Mouse (Mus musculus) kidney, postnatal 0 days (tissue): Measurements from ENCODE around the gene Padi2. TPM values are rescaled to one million over a fixed set of nuclear protein-coding genes. Genes with fewer than 3 reads are reported as not detected.

Experiments used
- ATAC-seq: fragments of 200-750 bp; cut with Nextera tagmentation; replicated peaks from 2 replicates; pipeline ENCODE4 v1.8.0; 2017; ENCODE audit warnings: low read depth, moderate number of reproducible peaks, moderate TSS enrichment, moderate library complexity; ENCODE audit not compliant: low FRiP score
- DNase-seq: peaks from one replicate; pipeline ENCODE4 v3.0.0-alpha.2; 2016; ENCODE audit warnings: low spot score
- H3K27ac ChIP-seq: fragments of 300-500 bp; sonication (generic); 2 replicates; pipeline ENCODE4 v1.5.1; 2014; ENCODE audit warnings: mild to moderate bottlenecking
- H3K27me3 ChIP-seq: fragments of 300-500 bp; sonication (generic); 2 replicates; pipeline ENCODE4 v1.6.1; 2014; ENCODE audit warnings: low read length, mixed read lengths; ENCODE audit not compliant: insufficient read depth
- H3K36me3 ChIP-seq: fragments of 300-500 bp; sonication (generic); 2 replicates; pipeline ENCODE4 v1.6.1; 2014; ENCODE audit warnings: low read length, mixed read lengths; ENCODE audit not compliant: insufficient read depth
- H3K4me1 ChIP-seq: fragments of 300-500 bp; sonication (generic); replicated peaks from 2 replicates; pipeline ENCODE4 v1.6.1; 2014; ENCODE audit warnings: antibody characterized with exemption, low read length, mixed read lengths; ENCODE audit not compliant: insufficient read depth
- H3K4me2 ChIP-seq: fragments of 300-500 bp; sonication (generic); 2 replicates; pipeline ENCODE4 v1.6.1; 2014; ENCODE audit warnings: mild to moderate bottlenecking, low read length, moderate library complexity, mixed read lengths
- H3K4me3 ChIP-seq: fragments of 300-500 bp; sonication (generic); replicated peaks from 2 replicates; pipeline ENCODE4 v1.5.1; 2014; ENCODE audit warnings: low read depth, low read length
- H3K9ac ChIP-seq: fragments of 300-500 bp; sonication (generic); 2 replicates; pipeline ENCODE4 v1.6.1; 2014; ENCODE audit warnings: low read depth, low read length
- H3K9me3 ChIP-seq: fragments of 300-500 bp; sonication (generic); replicated peaks from 2 replicates; pipeline ENCODE4 v1.6.1; 2016; ENCODE audit warnings: low read length, inconsistent platforms, mixed read lengths
- CTCF ChIP-seq: IDR thresholded peaks from 2 replicates; pipeline ENCODE4 v1.5.1; 2016; ENCODE audit warnings: antibody characterized with exemption, low read depth, mild to moderate bottlenecking, moderate library complexity
- WGBS: fragments of 180-500 bp; shearing (Covaris S2); extraction: QIAGEN DNeasy Blood & Tissue Kit; methylation state at CpG from one replicate; pipeline ENCODE4 v1.1.7; 2014; 5-methylcytosine and 5-hydroxymethylcytosine counted together
- polyA plus RNA-seq: library from polyadenylated mRNA; unstranded; fragments of >200 nt; fragmentation: Nextera tagmentation; extraction: Ambion mirVana; gene quantifications from 2 replicates; pipeline ENCODE4 v1.2.1, GENCODE M21; 2015

The Padi2 gene
- polyA plus RNA-seq, 1 experiment from 2014 or later: 21.1 TPM

- no peak overlapping the region for H3K4me3 ChIP-seq
- no peak for DNase-seq
- no peak for TF ChIP-seq CTCF
- no peaks in the 10 kb centered on the region for H3K27me3 ChIP-seq
- no peaks in the 10 kb centered on the region for H3K36me3 ChIP-seq
- no peak for ATAC-seq
- 75% methylated on average over 7 of the region's 7 CpGs for WGBS
- no peak overlapping the region for H3K4me2 ChIP-seq
- no peak overlapping the region for H3K9ac ChIP-seq
- peaks cover 9% of the 10 kb centered on the region for H3K4me1 ChIP-seq
- no peaks in the 10 kb centered on the region for H3K9me3 ChIP-seq
- no peak overlapping the region for H3K27ac ChIP-seq
Observed at GRCm38 (mm10) chr4:140959128-140959679, 53.1 kb downstream of the Padi2 start.

GRCm38 (mm10) chr4:140959715-140960479, 53.8 kb downstream of the Padi2 start:
- H3K4me3 ChIP-seq: no peak overlapping the region
- DNase-seq (no peak), ATAC-seq (no peak)
- H3K27ac ChIP-seq: no peak overlapping the region
- H3K4me1 ChIP-seq: peaks cover 9% of the 10 kb centered on the region
- no peak overlapping the region for H3K9ac ChIP-seq
- H3K27me3 ChIP-seq: no peaks in the 10 kb centered on the region
- WGBS: 76% methylated on average over 10 of the region's 10 CpGs
- no peaks in the 10 kb centered on the region for H3K36me3 ChIP-seq
- H3K4me2 ChIP-seq: no peak overlapping the region
- H3K9me3 ChIP-seq: no peaks in the 10 kb centered on the region
- peak; percentile 13; the same call in 1 of the 2 replicates for TF ChIP-seq CTCF

DNA sequence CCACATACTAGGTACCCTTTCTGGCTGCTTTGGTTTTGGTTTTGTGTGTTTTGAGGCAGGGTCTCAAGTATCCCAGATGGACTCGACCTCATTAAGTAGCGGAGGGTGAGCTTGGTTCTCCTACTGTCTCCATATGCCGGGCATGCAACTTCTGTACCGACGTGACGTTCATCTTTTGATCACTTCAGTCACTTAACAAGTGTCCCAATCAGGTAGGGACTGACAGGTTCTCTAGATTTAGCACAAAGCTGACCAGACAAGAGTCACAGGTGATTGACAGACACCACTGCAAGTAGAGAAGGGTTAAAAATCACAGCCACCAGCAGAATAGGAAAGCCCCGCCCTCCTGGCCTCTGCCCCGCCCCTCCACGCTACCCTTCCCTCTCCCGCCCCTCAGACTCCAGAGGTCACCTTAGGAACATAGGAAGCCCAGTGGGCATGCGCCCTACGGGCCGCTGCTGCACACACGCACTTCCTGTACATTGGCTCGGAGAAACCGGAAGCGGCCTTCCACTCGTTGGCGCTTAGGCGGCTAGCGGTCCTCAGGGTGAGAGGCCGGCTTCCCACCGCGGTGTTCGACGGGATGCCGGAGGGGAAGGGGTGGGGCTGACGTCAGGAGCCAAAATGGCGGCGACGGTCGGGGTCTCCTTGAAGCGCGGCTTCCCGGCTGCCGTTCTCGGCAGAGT, 54.8 kb downstream of the Padi2 start, which contains the start of gene Sdhb:
Gene Sdhb (plus strand): TSS at position 423 of the 686 bp plus-strand sequence.
- no peaks in the 10 kb centered on the region for H3K36me3 ChIP-seq
- TF ChIP-seq CTCF: 0 out of 2 replicates have a peak, but pooled peaks have one; percentile 11
- H3K27ac ChIP-seq: peak within 1 kb of the TSS; percentile 89
- peak within 1 kb of the TSS; percentile 94 for H3K9ac ChIP-seq
- peak; percentile 99 for DNase-seq
- peak within 1 kb of the TSS; percentile 90 for H3K4me2 ChIP-seq
- no peaks in the 10 kb centered on the region for H3K27me3 ChIP-seq
- H3K4me3 ChIP-seq: peak within 1 kb of the TSS; percentile 84
- under 1% methylated on average over 37 of the region's 37 CpGs for WGBS
- H3K4me1 ChIP-seq: peaks cover 9% of the 10 kb centered on the region
- peak; percentile 93 for ATAC-seq
- no peaks in the 10 kb centered on the region for H3K9me3 ChIP-seq

DNA sequence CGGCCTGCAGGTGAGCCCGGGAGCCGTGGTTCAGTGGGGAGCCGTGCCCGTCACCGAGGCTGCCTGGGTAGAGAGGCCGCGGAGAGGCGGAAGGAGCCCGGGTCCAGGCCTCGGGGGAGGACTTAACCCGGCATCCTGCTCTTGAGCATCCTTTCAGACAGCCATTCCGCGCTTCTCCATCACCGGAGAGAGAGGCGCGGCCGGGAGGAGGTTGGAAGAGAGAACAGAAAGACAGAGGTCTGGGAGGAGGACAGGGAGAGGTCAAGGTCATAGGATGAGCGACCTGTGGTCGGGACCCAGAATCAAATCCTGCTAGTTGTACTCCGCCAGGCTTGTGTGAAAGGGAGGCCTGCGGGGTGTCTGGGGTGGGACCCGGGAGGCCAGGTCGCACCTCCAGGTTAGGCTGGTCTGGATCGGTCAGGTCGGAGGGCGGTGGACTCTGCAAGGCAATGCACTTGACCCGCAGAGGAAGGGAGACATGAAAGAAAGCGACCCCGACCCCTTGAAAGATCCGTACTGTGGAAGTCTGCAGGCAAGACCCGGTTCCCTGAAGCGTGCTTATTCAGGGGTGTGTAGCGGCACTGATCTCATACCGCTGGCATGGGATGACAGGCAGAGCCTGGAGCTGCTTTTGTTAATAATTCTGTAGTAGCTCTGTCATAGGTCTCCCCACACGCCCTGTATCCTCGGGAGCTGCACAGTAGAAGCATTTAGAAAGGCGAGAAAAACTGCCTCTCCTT, 55.5 kb downstream of the Padi2 start:
- no peak for TF ChIP-seq CTCF
- peaks cover 9% of the 10 kb centered on the region for H3K4me1 ChIP-seq
- no peaks in the 10 kb centered on the region for H3K27me3 ChIP-seq
- ATAC-seq (no peak), DNase-seq (no peak)
- peak overlapping the region; percentile 94 for H3K9ac ChIP-seq
- peak overlapping the region; percentile 90 for H3K4me2 ChIP-seq
- WGBS: under 1% methylated on average over 38 of the region's 38 CpGs
- H3K4me3 ChIP-seq: peak overlapping the region; percentile 84
- peak overlapping the region; percentile 89 for H3K27ac ChIP-seq
- no peaks in the 10 kb centered on the region for H3K9me3 ChIP-seq
- H3K36me3 ChIP-seq: peaks cover 4% of the 10 kb centered on the region; the same call in 1 of the 2 replicates

GRCm38 (mm10) chr4:140962207-140962909, 56.2 kb downstream of the Padi2 start:
- ATAC-seq (no peak), DNase-seq (no peak)
- TF ChIP-seq CTCF: no peak
- peaks cover 9% of the 10 kb centered on the region for H3K4me1 ChIP-seq
- peaks cover 10% of the 10 kb centered on the region; the same call in 1 of the 2 replicates for H3K36me3 ChIP-seq
- H3K27me3 ChIP-seq: no peaks in the 10 kb centered on the region
- peak overlapping the region; percentile 84 for H3K4me3 ChIP-seq
- peak overlapping the region; percentile 89 for H3K27ac ChIP-seq
- 66% methylated on average over 8 of the region's 8 CpGs for WGBS
- H3K9me3 ChIP-seq: no peaks in the 10 kb centered on the region
- H3K4me2 ChIP-seq: peak overlapping the region; percentile 90
- H3K9ac ChIP-seq: peak overlapping the region; percentile 94
